Mouse (Mus musculus) heart, embryonic 16.5 days (tissue): ENCODE results near the gene Znrf2. TPM values are rescaled to one million over a fixed set of nuclear protein-coding genes. Genes with fewer than 3 reads are reported as not detected.

Source experiments
- ATAC-seq: fragments of 200-750 bp; cut with Nextera tagmentation; replicated peaks from 2 replicates; pipeline ENCODE4 v1.8.0; 2017; ENCODE audit warnings: moderate number of reproducible peaks; ENCODE audit not compliant: insufficient read depth, low FRiP score; ENCODE audit errors: extremely low read depth
- H3K27ac ChIP-seq: fragments of 300-500 bp; sonication (generic); 2 replicates; pipeline ENCODE4 v1.5.1; 2014; ENCODE audit warnings: mild to moderate bottlenecking, low read length, control low read depth, moderate library complexity
- H3K27me3 ChIP-seq: fragments of 300-500 bp; sonication (generic); 2 replicates; pipeline ENCODE4 v1.6.1; 2014; ENCODE audit warnings: low read length, mixed read lengths; ENCODE audit not compliant: control insufficient read depth, insufficient read depth
- H3K36me3 ChIP-seq: fragments of 300-500 bp; sonication (generic); 2 replicates; pipeline ENCODE4 v1.6.1; 2014; ENCODE audit not compliant: control insufficient read depth, insufficient read depth
- H3K4me1 ChIP-seq: fragments of 300-500 bp; sonication (generic); 2 replicates; pipeline ENCODE4 v1.6.1; 2014; ENCODE audit warnings: low read length, mixed read lengths; ENCODE audit not compliant: control insufficient read depth, insufficient read depth
- H3K4me2 ChIP-seq: fragments of 300-500 bp; sonication (generic); 2 replicates; pipeline ENCODE4 v1.6.1; 2014; ENCODE audit warnings: low read depth, mild to moderate bottlenecking, control low read depth, low read length
- H3K4me3 ChIP-seq: fragments of 300-500 bp; sonication (generic); 2 replicates; pipeline ENCODE4 v1.5.1; 2014; ENCODE audit warnings: mild to moderate bottlenecking, control low read depth, low read length
- H3K9ac ChIP-seq: fragments of 300-500 bp; sonication (generic); 2 replicates; pipeline ENCODE4 v1.6.1; 2014; ENCODE audit warnings: low read length, control low read depth
- H3K9me3 ChIP-seq: fragments of 300-500 bp; sonication (generic); replicated peaks from 2 replicates; pipeline ENCODE4 v1.6.1; 2016; ENCODE audit warnings: low read length; ENCODE audit not compliant: control insufficient read depth
- WGBS: fragments of 180-500 bp; shearing (Covaris S2); extraction: QIAGEN DNeasy Blood & Tissue Kit; methylation state at CpG from one replicate; pipeline ENCODE4 v1.1.7; 2014; 5-methylcytosine and 5-hydroxymethylcytosine counted together
- polyA plus RNA-seq: library from polyadenylated mRNA; unstranded; fragments of >200 nt; fragmentation: Nextera tagmentation; extraction: Ambion mirVana; gene quantifications from 2 replicates; pipeline ENCODE4 v1.2.1, GENCODE M21; 2015

Gene Znrf2
- polyA plus RNA-seq, 1 experiment from 2014 or later = 3.3 TPM

DNA sequence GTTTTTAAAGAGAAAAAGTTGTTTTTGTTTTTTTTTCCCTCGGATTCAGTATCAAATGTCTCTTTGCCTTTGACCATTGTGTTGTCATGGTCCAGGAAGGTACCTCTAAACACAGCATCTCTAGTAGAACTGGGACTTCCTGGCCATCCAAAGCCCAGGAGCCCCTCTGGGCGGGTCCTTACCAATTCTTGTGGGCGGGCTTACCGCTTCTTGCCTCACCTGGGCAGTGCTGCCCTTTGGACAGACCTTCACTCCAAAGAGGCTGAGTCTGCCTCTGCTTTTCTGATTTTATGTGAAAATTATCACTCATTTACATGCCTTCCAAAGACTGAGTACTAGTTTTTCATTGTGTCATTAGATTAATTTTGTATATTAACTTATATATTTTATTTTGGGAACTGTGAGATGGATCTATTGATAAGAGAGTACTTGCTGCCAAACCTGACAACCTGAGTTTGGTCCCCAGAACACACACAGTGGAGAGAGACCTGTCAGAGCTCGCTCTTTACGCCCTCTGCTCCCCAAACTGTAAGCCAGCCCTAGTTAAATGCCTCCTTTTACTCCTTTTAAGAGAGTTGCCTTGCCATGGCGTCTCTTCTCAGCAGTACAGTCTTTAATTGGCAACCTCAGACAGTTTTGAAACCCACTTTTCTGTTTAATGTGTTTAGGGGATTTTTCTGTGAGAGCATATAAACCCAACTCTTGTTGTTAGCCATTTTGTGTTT is 13.5 kb downstream of the Znrf2 start:
- WGBS = 86% methylated on average over 7 of the region's 7 CpGs
- no peaks in the 10 kb centered on the region for H3K27me3 ChIP-seq
- no peak overlapping the region for H3K4me2 ChIP-seq
- no peaks in the 10 kb centered on the region for H3K36me3 ChIP-seq
- H3K4me1 ChIP-seq = peaks cover 14% of the 10 kb centered on the region
- H3K27ac ChIP-seq = no peak overlapping the region
- no peak for ATAC-seq
- no peak overlapping the region for H3K9ac ChIP-seq
- H3K9me3 ChIP-seq = no peaks in the 10 kb centered on the region
- H3K4me3 ChIP-seq = no peak overlapping the region

GRCm38 (mm10) chr6:54831069-54831720 is 14.5 kb downstream of the Znrf2 start:
- Histone ChIP-seq H3K27ac (no peak overlapping the region), H3K9ac (no peak overlapping the region), H3K36me3 (no peaks in the 10 kb centered on the region), H3K9me3 (no peaks in the 10 kb centered on the region), H3K4me2 (no peak overlapping the region), H3K4me1 (peaks cover 14% of the 10 kb centered on the region), H3K4me3 (no peak overlapping the region), H3K27me3 (no peaks in the 10 kb centered on the region)
- peak; percentile 28; the same call in 1 of the 2 replicates for ATAC-seq
- WGBS = 54% methylated on average over 8 of the region's 8 CpGs

GRCm38 (mm10) chr6:54833427-54833826 is 16.7 kb downstream of the Znrf2 start:
- no peaks in the 10 kb centered on the region for H3K36me3 ChIP-seq
- H3K4me3 ChIP-seq = no peak overlapping the region
- H3K9me3 ChIP-seq = no peaks in the 10 kb centered on the region
- H3K4me1 ChIP-seq = peaks cover 8% of the 10 kb centered on the region; the same call in 1 of the 2 replicates
- H3K4me2 ChIP-seq = no peak overlapping the region
- WGBS = 61% methylated on average over 2 of the region's 2 CpGs
- ATAC-seq = no peak
- no peaks in the 10 kb centered on the region for H3K27me3 ChIP-seq
- no peak overlapping the region for H3K27ac ChIP-seq
- no peak overlapping the region for H3K9ac ChIP-seq

- H3K9ac ChIP-seq = no peak overlapping the region
- no peak overlapping the region for H3K4me3 ChIP-seq
- no peak for ATAC-seq
- peaks cover 5% of the 10 kb centered on the region; the same call in 1 of the 2 replicates for H3K36me3 ChIP-seq
- no peaks in the 10 kb centered on the region for H3K27me3 ChIP-seq
- H3K4me2 ChIP-seq = no peak overlapping the region
- peaks cover 9% of the 10 kb centered on the region for H3K9me3 ChIP-seq
- H3K4me1 ChIP-seq = no peaks in the 10 kb centered on the region
- no peak overlapping the region for H3K27ac ChIP-seq
These were observed 19.9 kb downstream of the Znrf2 start for GRCm38 (mm10) chr6:54836666-54837065.

DNA sequence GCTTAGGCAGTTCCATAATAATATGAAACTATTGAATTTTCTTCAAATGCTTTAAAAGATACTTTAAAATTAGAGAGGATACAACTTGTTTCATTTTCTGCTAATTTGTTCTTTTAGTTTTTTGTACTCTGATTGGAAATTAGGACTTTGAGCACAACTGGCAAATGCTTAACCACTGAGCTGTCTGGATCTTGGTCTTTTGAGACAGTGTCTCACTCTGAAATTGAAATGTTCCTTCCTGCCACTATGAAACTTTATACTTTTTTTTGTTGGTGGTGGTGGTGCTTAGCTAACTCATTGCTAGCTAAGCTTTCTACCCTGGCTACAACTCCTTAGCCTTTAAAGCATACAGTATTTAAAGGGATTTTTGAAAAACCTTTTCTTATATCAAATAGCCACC is 24.7 kb downstream of the Znrf2 start:
- Histone ChIP-seq H3K4me2 (no peak overlapping the region), H3K27me3 (no peaks in the 10 kb centered on the region), H3K9me3 (peaks cover 9% of the 10 kb centered on the region), H3K4me1 (peaks cover 5% of the 10 kb centered on the region), H3K36me3 (peaks cover 5% of the 10 kb centered on the region; the same call in 1 of the 2 replicates), H3K4me3 (no peak overlapping the region), H3K9ac (no peak overlapping the region), H3K27ac (no peak overlapping the region)
- ATAC-seq = no peak

- Histone ChIP-seq H3K4me2 (no peak overlapping the region), H3K9ac (no peak overlapping the region), H3K27ac (no peak overlapping the region), H3K27me3 (no peaks in the 10 kb centered on the region), H3K4me3 (no peak overlapping the region), H3K9me3 (peaks cover 9% of the 10 kb centered on the region), H3K4me1 (peaks cover 5% of the 10 kb centered on the region), H3K36me3 (peaks cover 5% of the 10 kb centered on the region; the same call in 1 of the 2 replicates)
- WGBS = 44% methylated on average over 1 of the region's 1 CpGs
- ATAC-seq = no peak
These were observed 25.3 kb downstream of the Znrf2 start for GRCm38 (mm10) chr6:54842041-54842440.

- no peak overlapping the region for H3K4me3 ChIP-seq
- no peaks in the 10 kb centered on the region for H3K9me3 ChIP-seq
- WGBS = 82% methylated on average over 3 of the region's 3 CpGs
- ATAC-seq = no peak
- no peak overlapping the region for H3K9ac ChIP-seq
- H3K27me3 ChIP-seq = no peaks in the 10 kb centered on the region
- H3K4me2 ChIP-seq = no peak overlapping the region
- H3K27ac ChIP-seq = no peak overlapping the region
- no peaks in the 10 kb centered on the region for H3K36me3 ChIP-seq
- peaks cover 37% of the 10 kb centered on the region for H3K4me1 ChIP-seq
These were observed 31.8 kb downstream of the Znrf2 start for GRCm38 (mm10) chr6:54848546-54848945.

DNA sequence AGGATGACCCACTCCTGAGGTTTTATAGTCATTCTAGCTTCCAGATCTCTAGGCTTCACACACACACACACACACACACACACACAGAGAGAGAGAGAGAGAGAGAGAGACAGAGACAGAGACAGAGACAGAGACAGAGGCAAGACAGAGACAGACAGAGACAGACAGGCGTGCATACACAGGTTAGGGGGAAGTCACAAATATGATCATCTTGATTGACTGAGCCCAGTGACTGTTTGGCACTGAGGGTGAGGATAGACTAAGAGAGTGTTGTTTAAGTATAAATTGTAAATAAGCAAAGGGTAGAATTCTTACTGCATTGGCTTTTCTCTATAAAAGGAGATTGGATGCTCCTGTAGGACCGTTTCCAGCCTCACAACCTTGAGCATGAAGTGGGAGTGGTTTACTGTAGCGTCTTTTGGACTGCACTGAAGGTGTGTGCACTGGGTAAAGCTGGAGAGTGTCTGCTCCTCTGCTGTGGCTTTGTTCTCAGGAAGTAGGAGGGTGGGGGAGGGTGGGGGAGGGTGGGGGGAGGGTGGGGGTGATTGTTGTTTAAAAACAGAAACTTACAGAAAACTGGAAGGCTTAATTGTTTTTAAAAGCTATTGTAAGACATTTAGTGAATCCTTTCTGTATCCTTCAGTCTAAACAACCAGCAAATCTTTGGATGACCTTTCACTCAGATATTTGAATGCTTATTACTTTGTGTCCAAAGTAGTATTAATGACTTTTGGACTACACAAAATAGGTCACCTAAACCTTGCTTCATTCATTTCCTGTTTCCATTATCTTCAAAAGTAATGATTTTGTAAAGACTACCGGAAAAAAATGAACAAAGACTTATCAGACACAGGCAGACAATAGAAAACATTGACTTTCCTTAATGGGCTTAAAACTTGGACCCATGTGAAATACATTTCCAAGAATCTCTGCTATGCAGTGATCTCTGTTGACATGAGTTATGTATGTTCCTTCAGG is 32.8 kb downstream of the Znrf2 start:
- H3K27me3 ChIP-seq = no peaks in the 10 kb centered on the region
- no peaks in the 10 kb centered on the region for H3K36me3 ChIP-seq
- no peaks in the 10 kb centered on the region for H3K9me3 ChIP-seq
- no peak overlapping the region for H3K4me3 ChIP-seq
- no peak overlapping the region for H3K27ac ChIP-seq
- peak; percentile 64; the same call in 1 of the 2 replicates for ATAC-seq
- H3K4me1 ChIP-seq = peaks cover 34% of the 10 kb centered on the region
- no peak overlapping the region for H3K4me2 ChIP-seq
- 38% methylated on average over 4 of the region's 4 CpGs for WGBS
- H3K9ac ChIP-seq = no peak overlapping the region
